Mouse (Mus musculus) myocyte (in vitro differentiated cells): ENCODE results near the gene Ccdc28a.

Experiments
- E2F4 ChIP-seq: IDR thresholded peaks from one replicate; pipeline ENCODE4 v1.6.1; 2011; ENCODE audit warnings: mild to moderate bottlenecking, control low read depth, moderate library complexity; ENCODE audit not compliant: insufficient read depth
- MAX ChIP-seq: IDR thresholded peaks from one replicate; pipeline ENCODE4 v1.6.1; 2011; ENCODE audit warnings: low read depth, mild to moderate bottlenecking, control low read depth
- POLR2A ChIP-seq: IDR thresholded peaks from one replicate; pipeline ENCODE4 v1.6.1; 2011; ENCODE audit warnings: low read depth, mild to moderate bottlenecking, control low read depth, moderate library complexity; ENCODE audit not compliant: insufficient read length
- POLR2AphosphoS2 ChIP-seq: IDR thresholded peaks from one replicate; pipeline ENCODE4 v1.6.1; 2011; ENCODE audit warnings: low read depth, control low read depth; ENCODE audit not compliant: insufficient read length

DNA sequence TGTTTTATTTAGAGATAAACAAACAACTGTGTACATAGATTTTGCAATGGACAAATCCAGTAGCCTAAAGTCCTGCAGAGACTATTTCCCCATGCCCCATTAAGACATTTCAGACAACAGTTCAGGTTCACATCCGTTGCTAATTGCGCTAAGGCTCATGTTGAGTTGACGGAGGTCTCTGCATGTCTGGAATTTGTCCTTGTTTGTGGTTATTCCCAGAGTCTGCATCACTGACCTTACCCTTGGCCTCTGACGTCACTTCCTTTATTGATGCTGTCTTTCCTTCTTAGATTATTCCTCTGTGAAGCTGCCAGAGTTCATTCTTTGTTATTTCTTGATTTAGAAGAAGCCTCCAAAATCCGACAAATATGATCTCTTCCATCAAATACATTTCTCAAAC is 49.2 kb upstream of the Ccdc28a start:
- TF ChIP-seq POLR2AphosphoS2 (no peak), MAX (no peak), E2F4 (no peak), POLR2A (no peak)
